Mouse (Mus musculus): ENCODE data around the gene Rassf3.

Rassf3 gene

GRCm38 (mm10) chr10:121488623-121489299, 12.6 kb upstream of the Rassf3 start:
- peak; percentile 76 for DNase-seq

DNA sequence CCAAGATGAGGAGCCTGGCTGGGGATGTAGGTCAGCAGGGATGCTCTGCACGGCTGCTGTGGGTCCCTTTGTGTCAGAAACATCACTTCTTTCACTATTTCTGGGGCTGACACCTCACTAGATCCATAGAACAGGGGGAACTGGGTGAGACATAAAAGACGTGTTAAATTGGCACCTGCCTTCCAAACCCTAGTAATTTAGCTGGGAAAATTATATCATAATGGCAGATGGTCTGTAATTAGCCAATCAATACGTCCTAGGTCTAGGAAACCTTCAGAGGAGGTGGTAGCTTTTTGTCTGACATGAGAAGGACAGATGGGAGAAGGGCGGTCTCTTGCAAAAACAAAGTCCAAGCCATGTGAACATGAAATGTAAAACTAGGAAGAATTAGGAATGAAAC, 11.6 kb upstream of the Rassf3 start:
- no peak for DNase-seq

- DNase-seq = no peak
Measured at GRCm38 (mm10) chr10:121486350-121486749, 10.2 kb upstream of the Rassf3 start.

- DNase-seq = no peak
Measured at GRCm38 (mm10) chr10:121483364-121483763, 7.2 kb upstream of the Rassf3 start.

DNA sequence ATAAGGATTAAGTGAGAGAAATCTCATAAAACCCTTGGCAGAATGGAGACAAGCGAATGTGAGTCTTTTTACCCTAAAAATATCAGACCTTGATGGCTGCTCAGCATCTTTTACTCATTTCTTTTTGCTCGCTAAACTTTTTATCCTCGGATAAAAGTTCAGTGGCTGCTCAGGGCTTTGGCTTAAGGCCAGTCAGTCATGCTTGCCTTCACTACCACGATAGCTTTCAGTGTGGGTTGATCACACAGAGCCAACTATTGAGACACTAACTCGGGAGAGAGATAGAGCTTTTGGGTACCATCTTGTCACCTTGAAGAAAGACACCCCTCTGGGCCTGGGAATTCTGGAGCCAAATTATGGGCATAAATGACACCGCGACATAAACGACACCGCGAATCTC, 5.0 kb upstream of the Rassf3 start:
- no peak for DNase-seq

- no peak for DNase-seq
Measured at GRCm38 (mm10) chr10:121479987-121480386, 3.8 kb upstream of the Rassf3 start.

GRCm38 (mm10) chr10:121477433-121477832, 1.3 kb upstream of the Rassf3 start:
- DNase-seq = no peak

DNA sequence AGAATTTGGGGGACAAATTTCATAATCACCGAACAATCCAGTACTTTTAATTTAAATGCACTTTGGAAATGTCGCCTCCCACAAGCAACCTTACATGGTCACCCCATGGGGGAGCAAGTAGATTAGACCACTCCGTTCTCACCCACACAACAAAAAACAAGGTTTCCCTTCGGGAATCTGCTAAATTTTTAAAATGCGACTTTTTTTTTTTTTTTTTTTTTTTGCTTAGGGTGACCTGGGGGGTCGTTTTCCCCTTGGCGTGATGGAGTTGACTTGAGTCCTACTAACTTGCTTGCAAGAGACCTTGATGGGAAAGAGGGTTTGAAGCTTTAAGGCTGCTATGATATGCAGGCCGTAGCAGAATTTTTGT, 806 bp upstream of the Rassf3 start:
- no peak for DNase-seq

- peak; percentile 20 for DNase-seq
Measured at GRCm38 (mm10) chr10:121475672-121476146, 438 bp downstream of the Rassf3 start.

GRCm38 (mm10) chr10:121475101-121475671, 961 bp downstream of the Rassf3 start:
- DNase-seq = no peak

DNA sequence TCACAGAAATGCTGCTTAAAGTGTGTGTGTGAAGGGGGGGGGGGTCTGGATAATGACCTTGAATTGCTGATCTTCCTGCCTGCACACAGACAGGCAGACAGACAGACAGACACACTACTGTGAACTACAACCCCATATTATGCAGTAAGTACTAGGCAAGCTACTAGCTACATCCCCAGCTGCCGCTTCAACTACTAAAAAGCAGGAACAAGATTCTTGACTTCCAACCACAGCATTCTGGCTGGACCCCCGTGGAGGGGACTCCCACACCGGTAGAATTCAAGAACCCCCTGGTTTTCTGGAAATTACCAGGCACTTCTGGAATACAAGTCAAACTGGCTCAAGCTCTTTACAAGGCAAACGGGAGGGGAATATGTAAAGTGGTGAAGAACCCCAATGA, 1.9 kb downstream of the Rassf3 start:
- DNase-seq = no peak

DNA sequence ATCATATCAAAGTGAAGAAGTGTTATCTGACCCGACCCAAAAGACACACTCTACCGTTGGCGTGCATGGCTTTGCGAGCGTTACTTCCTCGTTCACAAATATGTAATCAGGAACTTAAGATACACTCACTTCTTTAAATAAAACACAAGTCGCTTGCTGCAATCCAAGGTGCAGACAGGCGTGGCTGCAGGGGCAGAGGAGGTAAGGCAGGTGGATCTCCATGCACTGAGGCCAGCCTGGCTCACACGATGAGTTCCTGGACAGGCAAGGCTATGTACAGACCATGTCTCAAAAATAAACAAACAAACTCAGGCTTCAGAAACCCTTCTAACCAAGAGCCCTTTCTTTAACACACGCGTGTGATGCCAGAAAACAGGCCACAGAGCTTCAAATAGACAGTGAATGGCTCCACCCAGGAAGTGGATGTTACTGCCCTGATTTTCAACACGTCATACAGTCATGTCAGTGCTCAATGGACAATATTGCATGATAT, 2.4 kb downstream of the Rassf3 start:
- no peak for DNase-seq

DNA sequence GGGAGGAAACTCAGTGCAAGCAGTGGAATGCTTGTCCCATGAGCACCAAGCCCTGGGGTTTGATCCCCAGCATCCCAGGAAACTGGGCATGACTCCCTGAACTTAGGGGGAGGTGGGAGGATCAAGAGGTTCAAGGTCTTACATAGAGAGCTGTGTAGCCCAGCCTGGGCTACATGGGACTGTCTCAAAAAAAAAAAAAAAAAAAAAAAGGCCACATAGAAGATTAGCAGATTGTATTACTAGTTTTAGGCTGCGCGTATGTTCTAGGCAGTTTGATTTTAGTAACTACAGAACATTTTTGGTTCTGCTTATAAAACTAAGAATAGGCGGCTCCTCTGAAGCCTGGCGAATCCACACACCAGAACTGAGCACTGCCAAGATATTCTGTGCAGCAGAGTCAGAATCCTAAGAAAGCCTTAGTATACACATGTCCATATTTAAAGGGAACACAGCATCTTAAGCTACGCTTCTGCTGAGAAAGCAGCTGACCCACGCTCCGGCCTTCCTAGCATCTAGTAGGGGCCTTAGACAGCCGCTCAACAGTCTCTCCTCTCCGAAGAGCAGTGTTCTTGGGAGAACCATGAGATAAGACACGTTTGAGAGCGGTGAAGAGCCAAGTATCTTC, 3.4 kb downstream of the Rassf3 start:
- peak; percentile 57 for DNase-seq

GRCm38 (mm10) chr10:121471570-121472197, 4.5 kb downstream of the Rassf3 start:
- DNase-seq = peak; percentile 36

DNA sequence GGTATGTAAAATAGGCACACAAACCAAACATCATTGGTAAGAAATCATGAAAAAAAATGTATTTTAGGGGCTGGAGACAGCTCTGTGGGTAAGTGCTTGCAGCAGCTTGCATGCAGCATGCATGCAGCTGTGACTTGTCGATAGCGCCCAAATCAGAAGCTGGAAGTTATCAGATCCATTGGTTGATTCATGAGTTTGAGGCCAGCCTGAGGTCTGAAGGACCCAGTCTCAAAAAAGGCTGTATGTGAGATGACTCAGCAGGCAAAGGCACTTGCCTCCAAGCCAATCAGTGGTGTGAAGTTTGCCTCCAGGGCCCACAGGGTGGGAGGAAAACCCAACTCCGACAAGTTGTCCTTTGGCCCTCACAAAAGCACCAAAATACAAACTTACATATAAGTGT, 6.5 kb downstream of the Rassf3 start:
- no peak for DNase-seq

DNA sequence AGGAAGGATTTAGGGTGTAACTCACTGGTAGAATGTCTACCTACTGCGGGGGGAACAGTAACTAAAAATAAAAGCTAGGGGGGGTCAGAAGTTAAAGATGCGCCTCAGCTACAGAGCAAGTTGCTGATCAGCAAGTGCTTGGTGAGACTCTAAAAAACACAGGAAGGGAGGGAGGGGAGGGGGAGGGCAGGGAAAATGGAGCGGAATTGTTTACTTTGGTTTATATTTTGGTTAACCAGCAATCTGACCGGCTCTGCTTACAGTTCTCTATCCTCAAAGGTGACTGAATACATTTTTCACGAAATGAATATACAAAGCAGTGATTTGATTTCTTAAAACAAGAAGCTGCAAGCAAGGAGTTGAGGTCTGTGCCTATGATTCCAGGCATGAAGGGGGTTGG, 7.2 kb downstream of the Rassf3 start:
- DNase-seq = no peak

DNA sequence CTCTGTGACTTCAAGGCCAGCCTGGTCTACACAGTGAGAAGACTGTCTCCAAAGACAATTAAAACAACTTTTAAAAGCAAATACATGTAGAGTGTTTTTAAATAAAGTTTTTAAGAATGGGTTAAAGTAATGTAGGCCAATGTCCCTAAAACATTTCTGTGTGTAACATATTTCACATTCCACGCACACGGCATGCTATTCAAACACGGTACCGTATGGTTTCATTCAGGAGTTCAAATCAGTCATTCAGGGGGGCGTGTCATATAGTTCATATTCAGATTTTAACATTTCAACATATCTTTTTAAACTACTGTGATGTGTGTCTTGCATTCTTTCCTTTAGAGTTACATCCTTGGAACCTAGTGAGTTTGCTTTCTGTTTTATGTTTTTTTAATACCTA, 7.9 kb downstream of the Rassf3 start:
- DNase-seq = no peak

DNA sequence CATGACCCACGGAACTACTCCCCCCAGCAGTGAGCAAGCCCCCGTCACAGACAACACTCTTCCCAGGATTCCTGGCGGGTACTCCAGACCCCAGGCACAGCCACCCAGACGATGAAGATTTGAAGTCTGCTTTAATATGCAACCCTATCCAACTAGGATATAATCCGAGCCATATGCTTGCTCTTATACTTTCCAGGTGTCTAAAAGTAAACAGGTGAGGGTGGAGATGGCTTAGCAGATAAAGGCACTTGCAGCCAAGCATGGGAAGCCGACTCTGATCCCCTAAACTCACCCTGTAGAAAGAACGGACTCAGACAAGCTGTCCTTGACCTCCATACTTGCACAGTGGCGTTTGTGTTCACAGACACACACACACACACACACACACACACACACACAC, 8.4 kb downstream of the Rassf3 start:
- DNase-seq = no peak

GRCm38 (mm10) chr10:121467016-121467415, 9.1 kb downstream of the Rassf3 start:
- DNase-seq = no peak

DNA sequence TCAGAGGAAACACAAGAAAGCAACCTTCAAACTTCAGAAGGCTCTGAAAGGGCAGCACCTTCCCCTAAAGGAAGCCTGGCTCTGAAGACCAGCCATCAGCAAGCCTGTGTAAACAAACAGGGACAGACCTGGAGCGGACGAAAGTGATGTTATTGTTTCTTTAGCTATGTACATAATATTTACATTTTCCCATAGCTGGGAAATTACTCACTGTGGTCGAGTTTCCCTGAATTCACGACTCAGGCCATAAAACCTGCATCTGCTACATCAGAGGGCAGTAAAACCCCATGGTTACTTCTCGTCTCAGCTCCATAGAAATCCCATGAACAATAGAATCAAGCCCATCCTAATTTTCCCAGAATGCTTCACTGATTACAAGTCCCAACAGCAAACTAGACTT, 11.1 kb downstream of the Rassf3 start:
- DNase-seq = no peak

- DNase-seq = no peak
Measured at GRCm38 (mm10) chr10:121462162-121462881, 13.8 kb downstream of the Rassf3 start.

DNA sequence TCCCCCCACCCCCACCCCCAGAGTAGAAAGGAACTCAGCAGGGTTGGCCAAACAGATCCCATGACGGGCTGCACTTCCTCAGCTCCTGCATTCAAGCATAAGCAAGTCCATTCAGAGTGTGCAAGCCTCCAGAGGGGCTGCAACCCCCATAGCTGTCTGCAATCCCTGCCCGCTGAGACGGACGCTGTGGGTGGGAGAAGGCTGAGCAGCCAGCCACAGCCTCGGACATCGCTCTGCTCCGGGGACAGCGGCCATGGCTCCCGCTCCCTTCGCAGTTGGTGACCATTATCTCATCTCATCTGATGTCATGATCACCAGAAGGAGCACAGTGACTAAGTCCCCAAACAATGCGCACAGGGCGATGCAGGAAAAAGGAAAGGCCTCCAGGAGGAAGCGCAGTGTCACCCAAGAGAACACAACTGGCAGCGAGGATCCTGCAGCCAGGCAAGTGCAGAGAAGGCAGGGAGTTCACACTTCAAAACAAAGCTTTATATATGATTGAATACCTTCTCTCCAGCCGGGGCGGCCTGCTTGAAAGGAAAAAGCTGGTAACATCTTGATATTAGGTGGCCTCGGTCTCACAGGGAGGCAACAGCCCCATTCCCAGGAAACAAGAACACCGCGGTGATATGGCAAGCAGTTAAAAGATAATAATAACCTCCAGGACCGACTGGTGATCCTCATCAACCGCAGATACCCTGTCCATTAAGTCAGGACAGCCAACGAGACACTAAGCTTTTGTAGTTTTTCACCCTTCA, 14.6 kb downstream of the Rassf3 start:
- DNase-seq = no peak

Data from right cerebral cortex, adult 18-20 months (tissue).